Mouse (Mus musculus) cortical plate, adult 2 months (tissue): ENCODE results near the gene Spock1. TPM values are rescaled to one million over a fixed set of nuclear protein-coding genes. Genes with fewer than 3 reads are reported as not detected.

Experiments
- H3K27ac ChIP-seq: fragments of 200-500 bp; 2 replicates; pipeline ENCODE4 v1.5.1; 2012; ENCODE audit warnings: low read length, control low read depth, inconsistent platforms; ENCODE audit not compliant: insufficient read depth
- H3K4me1 ChIP-seq: fragments of 200-500 bp; 2 replicates; pipeline ENCODE4 v1.6.1; 2011; ENCODE audit warnings: low read length; ENCODE audit not compliant: control insufficient read depth, insufficient read depth
- H3K4me3 ChIP-seq: fragments of 200-500 bp; 2 replicates; pipeline ENCODE4 v1.5.1; 2011; ENCODE audit warnings: mild to moderate bottlenecking, low read length, control low read depth; ENCODE audit not compliant: insufficient read depth
- CTCF ChIP-seq: fragments of 200-500 bp; IDR thresholded peaks from 2 replicates; pipeline ENCODE4 v1.5.1; 2011; ENCODE audit warnings: mild to moderate bottlenecking, control low read depth, low read length; ENCODE audit not compliant: insufficient read depth; ENCODE audit errors: extremely low read depth
- POLR2A ChIP-seq: fragments of 200-500 bp; IDR thresholded peaks from 2 replicates; pipeline ENCODE4 v1.6.1; 2011; ENCODE audit warnings: mild to moderate bottlenecking, low read length, control low read depth; ENCODE audit not compliant: insufficient read depth; ENCODE audit errors: extremely low read depth
- polyA plus RNA-seq: library from polyadenylated mRNA; depleted of rRNA; stranded (reverse); fragments of >200 nt; gene quantifications from 2 replicates; pipeline ENCODE4 v1.2.3, GENCODE M21; 2012

The Spock1 gene
- polyA plus RNA-seq, 1 experiment: 125 TPM

- Histone ChIP-seq H3K4me3 (no peak overlapping the region), H3K4me1 (no peaks in the 10 kb centered on the region), H3K27ac (no peak overlapping the region)
- TF ChIP-seq POLR2A (no peak), CTCF (no peak)
Measured at GRCm38 (mm10) chr13:57722329-57722936, 185.7 kb downstream of the Spock1 start.

GRCm38 (mm10) chr13:57721524-57722279 lies 186.4 kb downstream of the Spock1 start:
- H3K27ac ChIP-seq: no peak overlapping the region
- TF ChIP-seq POLR2A (no peak), CTCF (peak; percentile 59)
- no peak overlapping the region for H3K4me3 ChIP-seq
- no peaks in the 10 kb centered on the region for H3K4me1 ChIP-seq

GRCm38 (mm10) chr13:57718087-57718486 lies 190.0 kb downstream of the Spock1 start:
- Histone ChIP-seq H3K27ac (no peak overlapping the region), H3K4me1 (no peaks in the 10 kb centered on the region), H3K4me3 (no peak overlapping the region)
- no peak for TF ChIP-seq POLR2A
- no peak for TF ChIP-seq CTCF

- Histone ChIP-seq H3K4me3 (no peak overlapping the region), H3K4me1 (no peaks in the 10 kb centered on the region), H3K27ac (no peak overlapping the region)
- no peak for TF ChIP-seq POLR2A
- no peak for TF ChIP-seq CTCF
Measured at GRCm38 (mm10) chr13:57712910-57713309, 195.2 kb downstream of the Spock1 start.

- Histone ChIP-seq H3K4me1 (no peaks in the 10 kb centered on the region), H3K4me3 (no peak overlapping the region), H3K27ac (no peak overlapping the region)
- TF ChIP-seq POLR2A (no peak), CTCF (no peak)
Measured at GRCm38 (mm10) chr13:57708425-57708824, 199.7 kb downstream of the Spock1 start.

- Histone ChIP-seq H3K27ac (no peak overlapping the region), H3K4me3 (no peak overlapping the region), H3K4me1 (no peaks in the 10 kb centered on the region)
- TF ChIP-seq POLR2A: no peak
- TF ChIP-seq CTCF: no peak
Measured at GRCm38 (mm10) chr13:57702966-57703365, 205.2 kb downstream of the Spock1 start.

- TF ChIP-seq CTCF (no peak), POLR2A (no peak)
Measured at GRCm38 (mm10) chr13:57696685-57697084, 211.4 kb downstream of the Spock1 start.

GRCm38 (mm10) chr13:57688926-57689325 lies 219.2 kb downstream of the Spock1 start:
- Histone ChIP-seq H3K4me3 (no peak overlapping the region), H3K4me1 (peaks cover 8% of the 10 kb centered on the region), H3K27ac (no peak overlapping the region)
- TF ChIP-seq POLR2A (no peak), CTCF (no peak)

More at GRCm38 (mm10) chr13:57696685-57697084, 211.4 kb downstream of the Spock1 start:
- Histone ChIP-seq H3K4me3 (no peak overlapping the region), H3K4me1 (0 out of 2 replicates have a peak, but pooled peaks cover 1% of the 10 kb centered on the region), H3K27ac (no peak overlapping the region)

- Histone ChIP-seq H3K4me3 (no peak overlapping the region), H3K27ac (peak overlapping the region; percentile 68), H3K4me1 (peaks cover 6% of the 10 kb centered on the region)
- TF ChIP-seq POLR2A (no peak), CTCF (no peak)
Measured at GRCm38 (mm10) chr13:57686437-57686836, 221.7 kb downstream of the Spock1 start.

- no peak overlapping the region for H3K27ac ChIP-seq
- no peak overlapping the region for H3K4me3 ChIP-seq
- TF ChIP-seq CTCF (no peak), POLR2A (no peak)
- H3K4me1 ChIP-seq: peaks cover 6% of the 10 kb centered on the region
Measured at GRCm38 (mm10) chr13:57685201-57685600, 222.9 kb downstream of the Spock1 start.
